Mouse (Mus musculus): ENCODE measurements around the gene Prpsap1. TPM values are rescaled to one million over a fixed set of nuclear protein-coding genes. Genes with fewer than 3 reads are reported as not detected.

Gene Prpsap1
- polyA plus RNA-seq, 1 experiment from 2014 or later, result 260 TPM

DNA sequence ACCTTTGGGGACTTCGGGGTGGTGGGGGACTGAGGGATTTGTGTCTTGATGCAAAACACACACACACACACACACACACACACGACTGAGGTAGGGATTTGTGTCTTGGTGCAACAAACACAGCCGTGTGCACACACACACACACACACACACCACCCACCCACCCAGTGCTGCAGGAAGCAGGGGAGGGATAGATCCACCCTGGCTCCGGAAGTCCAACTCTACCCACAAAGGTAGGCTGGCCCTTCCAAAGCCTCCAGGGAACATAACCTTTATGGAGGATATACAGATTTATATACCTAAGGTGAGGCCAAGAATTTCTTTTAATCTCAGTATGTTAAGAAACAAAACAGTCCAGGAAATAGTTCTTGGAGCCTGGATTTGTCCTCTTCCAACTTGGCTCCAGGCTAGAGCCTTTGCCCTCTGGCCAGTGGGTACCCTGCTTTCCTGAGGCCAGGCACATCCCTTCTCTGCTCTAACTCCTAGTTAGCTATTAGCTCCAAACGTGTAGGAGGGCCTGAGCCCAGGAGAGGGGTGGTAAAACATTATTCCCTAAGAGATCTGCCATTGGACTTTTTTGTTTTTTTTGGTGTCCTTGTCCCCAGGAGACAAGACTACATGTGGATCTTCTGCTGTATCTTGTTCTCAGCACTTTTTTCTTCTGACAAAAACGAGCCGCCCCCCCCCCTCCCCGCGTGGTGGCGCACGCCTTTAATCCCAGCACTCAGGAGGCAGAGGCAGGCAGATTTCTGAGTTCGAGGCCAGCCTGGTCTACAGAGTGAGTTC, 58.8 kb downstream of the Prpsap1 start:
- Histone ChIP-seq H3K27ac (ENCODE audit: low read length) (peak overlapping the region; percentile 97), H3K36me3 (ENCODE audit: control insufficient read depth, insufficient read depth, low read length) (no peaks in the 10 kb centered on the region; the same call in 1 of the 2 replicates), H3K9me3 (ENCODE audit: control insufficient read depth, low read length) (no peaks in the 10 kb centered on the region), H3K9ac (ENCODE audit: low read depth, low read length) (peak overlapping the region; percentile 94), H3K4me2 (ENCODE audit: low read depth, low read length) (peak overlapping the region; percentile 82), H3K4me1 (ENCODE audit: control insufficient read depth, insufficient read depth, low read length) (peaks cover 34% of the 10 kb centered on the region), H3K27me3 (replicated peaks; ENCODE audit: control insufficient read depth, insufficient read depth, low read length) (no peaks in the 10 kb centered on the region), H3K4me3 (ENCODE audit: low read length) (peak overlapping the region; percentile 89)
- no peak for ATAC-seq
- 48% methylated on average over 12 of the region's 12 CpGs for WGBS

DNA sequence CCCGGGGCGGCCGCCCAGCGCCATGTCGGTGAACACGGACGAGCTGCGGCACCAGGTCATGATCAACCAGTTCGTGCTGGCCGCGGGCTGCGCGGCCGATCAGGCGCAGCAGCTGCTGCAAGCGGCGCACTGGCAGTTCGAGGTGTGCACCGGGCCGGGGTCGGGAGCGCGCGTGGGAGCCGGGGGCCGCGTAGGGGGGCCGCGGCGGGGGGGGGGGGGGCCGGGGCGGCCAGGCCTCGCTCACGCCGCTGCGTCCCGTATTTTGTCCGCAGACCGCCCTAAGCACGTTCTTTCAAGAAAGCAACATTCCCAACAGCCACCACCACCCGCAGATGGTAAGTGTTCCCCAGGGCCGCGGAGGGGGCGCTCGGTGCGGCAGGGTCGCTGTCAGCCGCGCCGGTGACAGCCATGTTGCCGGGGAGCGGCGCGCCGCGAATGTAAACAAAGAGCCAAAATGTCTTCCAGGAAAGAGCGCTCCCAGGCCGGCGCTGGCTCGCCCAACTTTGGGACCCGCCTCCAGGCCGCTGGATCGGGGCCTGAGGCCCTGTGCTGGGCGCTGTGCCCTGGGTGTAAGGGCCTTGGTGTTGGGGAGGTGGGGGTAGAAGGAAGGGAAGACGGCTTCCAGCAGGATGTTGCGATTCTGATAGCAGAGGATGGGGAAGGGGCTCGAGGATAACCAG, 59.6 kb downstream of the Prpsap1 start:
- peak overlapping the region; percentile 89 for H3K4me3 ChIP-seq (ENCODE audit: low read length)
- WGBS, result under 1% methylated on average over 31 of the region's 67 CpGs
- no peaks in the 10 kb centered on the region for H3K9me3 ChIP-seq (ENCODE audit: control insufficient read depth, low read length)
- peak overlapping the region; percentile 94 for H3K9ac ChIP-seq (ENCODE audit: low read depth, low read length)
- H3K4me2 ChIP-seq (ENCODE audit: low read depth, low read length), result peak overlapping the region; percentile 82
- no peaks in the 10 kb centered on the region; the same call in 1 of the 2 replicates for H3K36me3 ChIP-seq (ENCODE audit: control insufficient read depth, insufficient read depth, low read length)
- no peaks in the 10 kb centered on the region for H3K27me3 ChIP-seq (replicated peaks; ENCODE audit: control insufficient read depth, insufficient read depth, low read length)
- ATAC-seq, result no peak
- peak overlapping the region; percentile 97 for H3K27ac ChIP-seq (ENCODE audit: low read length)
- peaks cover 34% of the 10 kb centered on the region for H3K4me1 ChIP-seq (ENCODE audit: control insufficient read depth, insufficient read depth, low read length)

DNA sequence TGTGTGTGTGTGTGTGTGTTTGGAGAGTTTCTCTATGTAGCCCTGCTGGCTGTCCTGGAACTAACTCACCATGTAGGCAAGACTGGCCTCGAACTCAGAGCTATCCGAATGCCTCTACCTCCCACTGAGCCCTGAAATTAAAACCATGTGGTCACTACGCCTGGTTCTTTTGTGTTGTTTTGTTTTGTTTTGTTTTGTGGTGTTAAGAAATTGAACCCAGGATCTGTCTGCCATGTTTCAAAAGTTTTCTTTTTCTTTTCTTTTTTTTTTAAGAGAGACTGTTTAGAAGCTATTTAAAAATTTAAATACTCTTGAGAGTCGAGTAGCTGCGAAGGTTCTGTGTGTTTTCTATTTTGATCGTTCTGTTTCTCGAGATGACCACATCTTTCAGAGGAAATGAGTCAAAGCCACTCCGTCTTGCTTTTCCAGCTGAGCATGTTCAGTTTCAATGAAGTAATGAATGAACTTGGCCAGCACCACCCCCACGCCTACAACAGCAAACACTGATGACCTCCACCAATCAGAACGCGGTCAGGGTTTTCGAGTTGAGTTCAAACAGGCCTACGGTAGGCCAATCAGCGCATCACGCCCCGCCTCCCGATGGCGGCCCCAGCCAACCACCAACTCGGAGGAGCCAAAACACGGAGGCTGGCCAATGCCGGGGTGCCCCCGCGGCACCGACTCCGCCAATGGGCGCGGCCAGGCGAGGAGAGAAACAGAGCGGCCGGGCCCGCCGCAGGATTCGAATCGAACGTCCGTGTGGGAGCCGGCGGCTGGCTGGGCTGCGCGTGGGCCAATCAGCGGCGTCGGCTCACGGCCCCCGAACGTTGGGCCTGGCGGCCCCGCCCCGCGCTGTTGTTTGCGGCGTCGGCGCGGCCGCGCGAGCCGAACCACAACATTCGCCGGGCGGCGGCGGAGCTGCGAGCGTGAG, 60.4 kb downstream of the Prpsap1 start, which contains the start of gene Ubald2:
Gene Ubald2, plus strand, starts transcription at position 739 of the 931 bp plus-strand sequence.
- Histone ChIP-seq H3K9me3 (ENCODE audit: control insufficient read depth, low read length) (no peaks in the 10 kb centered on the region), H3K9ac (ENCODE audit: low read depth, low read length) (peak within 1 kb of the TSS; percentile 94), H3K36me3 (ENCODE audit: control insufficient read depth, insufficient read depth, low read length) (no peaks in the 10 kb centered on the region; the same call in 1 of the 2 replicates), H3K4me2 (ENCODE audit: low read depth, low read length) (peak within 1 kb of the TSS; percentile 82), H3K27ac (ENCODE audit: low read length) (peak within 1 kb of the TSS; percentile 97), H3K27me3 (replicated peaks; ENCODE audit: control insufficient read depth, insufficient read depth, low read length) (no peaks in the 10 kb centered on the region), H3K4me1 (ENCODE audit: control insufficient read depth, insufficient read depth, low read length) (peaks cover 34% of the 10 kb centered on the region), H3K4me3 (ENCODE audit: low read length) (peak within 1 kb of the TSS; percentile 89)
- peak; percentile 88 for ATAC-seq
- 3% methylated on average over 66 of the region's 66 CpGs for WGBS

- no peak overlapping the region for H3K4me2 ChIP-seq (ENCODE audit: low read depth, low read length)
- no peak overlapping the region for H3K4me3 ChIP-seq (ENCODE audit: low read length)
- H3K36me3 ChIP-seq (ENCODE audit: control insufficient read depth, insufficient read depth, low read length), result no peaks in the 10 kb centered on the region; the same call in 1 of the 2 replicates
- H3K27ac ChIP-seq (ENCODE audit: low read length), result peak overlapping the region; percentile 96
- H3K9me3 ChIP-seq (ENCODE audit: control insufficient read depth, low read length), result no peaks in the 10 kb centered on the region
- WGBS, result 59% methylated on average over 8 of the region's 8 CpGs
- H3K27me3 ChIP-seq (replicated peaks; ENCODE audit: control insufficient read depth, insufficient read depth, low read length), result no peaks in the 10 kb centered on the region
- no peak for ATAC-seq
- 0 out of 2 replicates have a peak overlapping the region, but pooled peaks have one; percentile 38 for H3K9ac ChIP-seq (ENCODE audit: low read depth, low read length)
- peaks cover 36% of the 10 kb centered on the region for H3K4me1 ChIP-seq (ENCODE audit: control insufficient read depth, insufficient read depth, low read length)
These were observed 61.2 kb downstream of the Prpsap1 start for GRCm38 (mm10) chr11:116432593-116433355.

DNA sequence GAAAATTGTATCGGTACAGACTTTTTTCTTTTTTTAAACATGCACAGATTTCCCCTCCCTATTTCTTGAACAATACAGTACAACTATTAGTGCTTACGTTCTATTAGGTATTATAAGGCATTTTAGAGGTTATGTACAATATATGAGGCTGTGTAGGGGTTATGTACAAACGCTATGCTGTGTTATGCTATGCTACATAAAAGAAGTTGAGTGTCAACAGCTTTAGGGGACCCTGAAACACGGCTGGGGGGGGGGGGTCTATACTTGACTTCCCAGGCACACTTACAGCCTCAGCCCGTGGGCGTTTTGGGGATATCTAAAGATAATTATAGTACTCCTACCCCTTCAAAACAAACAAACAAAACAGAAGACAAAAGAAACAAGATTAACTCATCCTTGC, 61.9 kb downstream of the Prpsap1 start:
- Histone ChIP-seq H3K9ac (ENCODE audit: low read depth, low read length) (0 out of 2 replicates have a peak overlapping the region, but pooled peaks have one; percentile 38), H3K4me1 (ENCODE audit: control insufficient read depth, insufficient read depth, low read length) (peaks cover 34% of the 10 kb centered on the region), H3K4me3 (ENCODE audit: low read length) (no peak overlapping the region), H3K4me2 (ENCODE audit: low read depth, low read length) (peak overlapping the region; percentile 27; the same call in 1 of the 2 replicates), H3K36me3 (ENCODE audit: control insufficient read depth, insufficient read depth, low read length) (no peaks in the 10 kb centered on the region), H3K27me3 (replicated peaks; ENCODE audit: control insufficient read depth, insufficient read depth, low read length) (no peaks in the 10 kb centered on the region), H3K9me3 (ENCODE audit: control insufficient read depth, low read length) (no peaks in the 10 kb centered on the region), H3K27ac (ENCODE audit: low read length) (peak overlapping the region; percentile 96)
- no peak for ATAC-seq
- WGBS, result 51% methylated on average over 6 of the region's 6 CpGs

DNA sequence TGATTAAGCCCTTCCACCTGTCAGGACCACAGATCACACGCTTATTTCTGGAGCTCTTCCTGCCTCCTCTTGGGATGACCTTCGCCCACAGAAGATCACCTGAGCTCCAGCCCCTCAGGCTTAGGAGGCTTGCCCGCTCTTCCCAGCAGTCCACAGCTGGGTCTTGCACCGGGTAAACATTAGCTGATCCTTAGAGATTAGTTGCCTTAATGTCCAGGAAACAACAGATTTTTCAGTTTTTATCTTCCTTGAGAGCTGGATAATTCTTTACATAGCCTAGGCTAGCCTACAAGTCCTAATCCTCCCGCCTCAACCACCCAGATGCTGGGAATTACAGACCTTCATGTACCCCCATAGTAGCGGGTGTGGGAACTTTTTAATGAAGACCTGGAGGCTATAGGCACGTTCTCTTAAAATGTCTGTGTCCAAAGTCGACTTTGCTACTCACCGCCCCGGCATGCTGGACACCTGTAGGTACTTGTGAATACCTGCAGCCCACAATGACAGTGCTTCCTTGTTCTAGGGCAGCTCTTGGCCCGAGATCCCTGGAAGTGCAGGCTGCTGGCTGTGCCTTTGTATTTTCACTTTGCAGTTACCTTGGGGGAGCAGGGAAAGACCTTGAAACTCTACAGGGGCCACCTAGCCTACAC, 62.4 kb downstream of the Prpsap1 start:
- no peaks in the 10 kb centered on the region for H3K9me3 ChIP-seq (ENCODE audit: control insufficient read depth, low read length)
- H3K4me2 ChIP-seq (ENCODE audit: low read depth, low read length), result peak overlapping the region; percentile 27
- peak overlapping the region; percentile 96 for H3K27ac ChIP-seq (ENCODE audit: low read length)
- H3K9ac ChIP-seq (ENCODE audit: low read depth, low read length), result peak overlapping the region; percentile 47
- no peaks in the 10 kb centered on the region for H3K36me3 ChIP-seq (ENCODE audit: control insufficient read depth, insufficient read depth, low read length)
- 38% methylated on average over 11 of the region's 11 CpGs for WGBS
- peak overlapping the region; percentile 21 for H3K4me3 ChIP-seq (ENCODE audit: low read length)
- no peaks in the 10 kb centered on the region for H3K27me3 ChIP-seq (replicated peaks; ENCODE audit: control insufficient read depth, insufficient read depth, low read length)
- H3K4me1 ChIP-seq (ENCODE audit: control insufficient read depth, insufficient read depth, low read length), result peaks cover 29% of the 10 kb centered on the region
- peak; percentile 39 for ATAC-seq

DNA sequence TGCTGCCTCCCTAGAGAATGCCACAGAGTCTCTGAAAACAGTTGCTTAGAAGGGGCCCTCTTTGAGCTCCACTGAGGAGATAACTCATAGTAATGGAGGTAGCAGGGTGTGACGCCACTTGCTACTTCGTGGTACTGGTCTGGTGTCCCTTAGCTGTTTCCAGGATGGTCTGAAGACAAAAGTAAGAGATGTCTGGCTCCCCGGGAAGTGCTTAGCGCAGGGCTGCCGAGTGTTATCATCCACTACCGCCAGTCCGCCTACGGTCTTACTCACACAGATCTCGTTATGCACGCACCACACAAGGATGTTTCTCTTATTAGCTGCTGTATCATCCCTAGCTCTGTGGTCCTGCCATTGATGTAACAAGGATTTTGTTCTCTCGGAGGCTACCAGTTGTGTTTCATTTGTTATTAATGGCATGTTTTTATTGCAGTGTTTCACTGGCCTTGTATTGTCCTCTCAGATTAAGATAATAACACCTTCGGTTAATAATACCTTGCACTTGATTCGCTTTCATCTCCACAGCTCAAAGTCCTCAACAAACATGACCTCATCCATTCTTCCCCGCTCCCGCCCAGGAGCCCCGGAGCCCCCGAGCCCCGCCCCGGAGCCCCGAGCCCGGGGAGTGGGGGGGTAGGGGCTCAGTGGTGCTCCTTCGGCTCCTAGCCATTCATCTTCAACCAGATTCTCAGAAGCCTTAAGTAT, 63.1 kb downstream of the Prpsap1 start:
- H3K9me3 ChIP-seq (ENCODE audit: control insufficient read depth, low read length), result no peaks in the 10 kb centered on the region
- H3K27ac ChIP-seq (ENCODE audit: low read length), result peak overlapping the region; percentile 96
- peak overlapping the region; percentile 47 for H3K9ac ChIP-seq (ENCODE audit: low read depth, low read length)
- H3K27me3 ChIP-seq (replicated peaks; ENCODE audit: control insufficient read depth, insufficient read depth, low read length), result no peaks in the 10 kb centered on the region
- H3K4me1 ChIP-seq (ENCODE audit: control insufficient read depth, insufficient read depth, low read length), result peaks cover 22% of the 10 kb centered on the region
- peak; percentile 6 for ATAC-seq
- WGBS, result 27% methylated on average over 22 of the region's 22 CpGs
- H3K4me3 ChIP-seq (ENCODE audit: low read length), result peak overlapping the region; percentile 19
- H3K36me3 ChIP-seq (ENCODE audit: control insufficient read depth, insufficient read depth, low read length), result no peaks in the 10 kb centered on the region
- H3K4me2 ChIP-seq (ENCODE audit: low read depth, low read length), result peak overlapping the region; percentile 27; the same call in 1 of the 2 replicates
